Mouse (Mus musculus): ENCODE measurements at regions not wholly inside any gene's neighbourhood (a gene's known extent, or its start where the extent isn't known, plus 50 kb on each side); places are given as distances from the start of the nearest gene placed in this dataset.

- no peak for ATAC-seq (ENCODE audit: insufficient number of reproducible peaks, low FRiP score, low TSS enrichment, low read depth)
- Histone ChIP-seq H3K27ac (replicated peaks; ENCODE audit: low read depth, low read length) (no peak overlapping the region), H3K4me2 (ENCODE audit: low read depth, severe bottlenecking) (no peak overlapping the region), H3K9ac (ENCODE audit: low read length) (no peak overlapping the region), H3K27me3 (ENCODE audit: control insufficient read depth, insufficient read depth, low read length) (no peaks in the 10 kb centered on the region), H3K36me3 (ENCODE audit: control insufficient read depth, insufficient read depth, low read length) (no peaks in the 10 kb centered on the region), H3K4me3 (ENCODE audit: low read depth, low read length) (no peak overlapping the region), H3K9me3 (ENCODE audit: control insufficient read depth, low read length) (no peaks in the 10 kb centered on the region), H3K4me1 (ENCODE audit: control insufficient read depth, insufficient read depth, low read length) (no peaks in the 10 kb centered on the region)
- 81% methylated on average over 2 of the region's 2 CpGs for WGBS
- no peak for DNase-seq (ENCODE audit: low spot score)
Observed at GRCm38 (mm10) chr17:7548456-7548855, 163.2 kb upstream of the Unc93a2 start.

GRCm38 (mm10) chr17:7538402-7539087 is 153.3 kb upstream of the Unc93a2 start:
- Histone ChIP-seq H3K9me3 (ENCODE audit: control insufficient read depth, low read length) (no peaks in the 10 kb centered on the region; the same call in 1 of the 2 replicates), H3K27me3 (ENCODE audit: control insufficient read depth, insufficient read depth, low read length) (no peaks in the 10 kb centered on the region), H3K27ac (replicated peaks; ENCODE audit: low read depth, low read length) (no peak overlapping the region), H3K9ac (ENCODE audit: low read length) (no peak overlapping the region), H3K36me3 (ENCODE audit: control insufficient read depth, insufficient read depth, low read length) (no peaks in the 10 kb centered on the region), H3K4me1 (ENCODE audit: control insufficient read depth, insufficient read depth, low read length) (0 out of 2 replicates have a peak, but pooled peaks cover 4% of the 10 kb centered on the region), H3K4me2 (ENCODE audit: low read depth, severe bottlenecking) (no peak overlapping the region), H3K4me3 (ENCODE audit: low read depth, low read length) (no peak overlapping the region)
- ATAC-seq (ENCODE audit: insufficient number of reproducible peaks, low FRiP score, low TSS enrichment, low read depth): no peak
- DNase-seq (ENCODE audit: low spot score): no peak
- 66% methylated on average over 4 of the region's 4 CpGs for WGBS

GRCm38 (mm10) chr17:7537618-7538266 is 152.5 kb upstream of the Unc93a2 start:
- Histone ChIP-seq H3K4me2 (ENCODE audit: low read depth, severe bottlenecking) (no peak overlapping the region), H3K4me3 (ENCODE audit: low read depth, low read length) (no peak overlapping the region), H3K27ac (replicated peaks; ENCODE audit: low read depth, low read length) (no peak overlapping the region), H3K36me3 (ENCODE audit: control insufficient read depth, insufficient read depth, low read length) (no peaks in the 10 kb centered on the region), H3K4me1 (ENCODE audit: control insufficient read depth, insufficient read depth, low read length) (0 out of 2 replicates have a peak, but pooled peaks cover 4% of the 10 kb centered on the region), H3K9me3 (ENCODE audit: control insufficient read depth, low read length) (no peaks in the 10 kb centered on the region; the same call in 1 of the 2 replicates), H3K27me3 (ENCODE audit: control insufficient read depth, insufficient read depth, low read length) (no peaks in the 10 kb centered on the region), H3K9ac (ENCODE audit: low read length) (no peak overlapping the region)
- DNase-seq (ENCODE audit: low spot score) (peak; percentile 31), ATAC-seq (ENCODE audit: insufficient number of reproducible peaks, low FRiP score, low TSS enrichment, low read depth) (no peak)
- WGBS: 60% methylated on average over 7 of the region's 7 CpGs

GRCm38 (mm10) chr17:7537210-7537609 is 151.9 kb upstream of the Unc93a2 start:
- no peak overlapping the region for H3K27ac ChIP-seq (replicated peaks; ENCODE audit: low read depth, low read length)
- WGBS: 86% methylated on average over 5 of the region's 5 CpGs

GRCm38 (mm10) chr17:7534386-7535059 is 149.3 kb upstream of the Unc93a2 start:
- Histone ChIP-seq H3K4me3 (ENCODE audit: low read depth, low read length) (no peak overlapping the region), H3K9me3 (ENCODE audit: control insufficient read depth, low read length) (no peaks in the 10 kb centered on the region), H3K4me1 (ENCODE audit: control insufficient read depth, insufficient read depth, low read length) (0 out of 2 replicates have a peak, but pooled peaks cover 4% of the 10 kb centered on the region), H3K36me3 (ENCODE audit: control insufficient read depth, insufficient read depth, low read length) (no peaks in the 10 kb centered on the region), H3K4me2 (ENCODE audit: low read depth, severe bottlenecking) (no peak overlapping the region), H3K9ac (ENCODE audit: low read length) (no peak overlapping the region), H3K27me3 (ENCODE audit: control insufficient read depth, insufficient read depth, low read length) (no peaks in the 10 kb centered on the region), H3K27ac (replicated peaks; ENCODE audit: low read depth, low read length) (no peak overlapping the region)
- ATAC-seq (ENCODE audit: insufficient number of reproducible peaks, low FRiP score, low TSS enrichment, low read depth) (no peak), DNase-seq (ENCODE audit: low spot score) (no peak)
- 85% methylated on average over 6 of the region's 6 CpGs for WGBS

More at GRCm38 (mm10) chr17:7537210-7537609, 151.9 kb upstream of the Unc93a2 start:
- H3K9me3 ChIP-seq (ENCODE audit: control insufficient read depth, low read length): no peaks in the 10 kb centered on the region; the same call in 1 of the 2 replicates
- 0 out of 2 replicates have a peak, but pooled peaks cover 4% of the 10 kb centered on the region for H3K4me1 ChIP-seq (ENCODE audit: control insufficient read depth, insufficient read depth, low read length)
- DNase-seq (ENCODE audit: low spot score) (no peak), ATAC-seq (ENCODE audit: insufficient number of reproducible peaks, low FRiP score, low TSS enrichment, low read depth) (no peak)
- H3K4me3 ChIP-seq (ENCODE audit: low read depth, low read length): no peak overlapping the region
- no peaks in the 10 kb centered on the region for H3K36me3 ChIP-seq (ENCODE audit: control insufficient read depth, insufficient read depth, low read length)
- no peaks in the 10 kb centered on the region for H3K27me3 ChIP-seq (ENCODE audit: control insufficient read depth, insufficient read depth, low read length)
- H3K4me2 ChIP-seq (ENCODE audit: low read depth, severe bottlenecking): no peak overlapping the region
- no peak overlapping the region for H3K9ac ChIP-seq (ENCODE audit: low read length)

GRCm38 (mm10) chr17:7533552-7533951 is 148.3 kb upstream of the Unc93a2 start:
- H3K4me2 ChIP-seq (ENCODE audit: low read depth, severe bottlenecking): no peak overlapping the region
- no peaks in the 10 kb centered on the region for H3K27me3 ChIP-seq (ENCODE audit: control insufficient read depth, insufficient read depth, low read length)
- H3K27ac ChIP-seq (replicated peaks; ENCODE audit: low read depth, low read length): no peak overlapping the region
- WGBS: 66% methylated on average over 2 of the region's 2 CpGs
- H3K4me1 ChIP-seq (ENCODE audit: control insufficient read depth, insufficient read depth, low read length): 0 out of 2 replicates have a peak, but pooled peaks cover 4% of the 10 kb centered on the region
- H3K4me3 ChIP-seq (ENCODE audit: low read depth, low read length): no peak overlapping the region
- no peak for DNase-seq (ENCODE audit: low spot score)
- H3K36me3 ChIP-seq (ENCODE audit: control insufficient read depth, insufficient read depth, low read length): no peaks in the 10 kb centered on the region
- no peaks in the 10 kb centered on the region for H3K9me3 ChIP-seq (ENCODE audit: control insufficient read depth, low read length)
- H3K9ac ChIP-seq (ENCODE audit: low read length): no peak overlapping the region
- ATAC-seq (ENCODE audit: insufficient number of reproducible peaks, low FRiP score, low TSS enrichment, low read depth): no peak

GRCm38 (mm10) chr17:7532618-7533017 is 147.4 kb upstream of the Unc93a2 start:
- Histone ChIP-seq H3K27ac (replicated peaks; ENCODE audit: low read depth, low read length) (no peak overlapping the region), H3K9ac (ENCODE audit: low read length) (no peak overlapping the region), H3K4me2 (ENCODE audit: low read depth, severe bottlenecking) (no peak overlapping the region), H3K4me3 (ENCODE audit: low read depth, low read length) (no peak overlapping the region), H3K27me3 (ENCODE audit: control insufficient read depth, insufficient read depth, low read length) (no peaks in the 10 kb centered on the region), H3K36me3 (ENCODE audit: control insufficient read depth, insufficient read depth, low read length) (no peaks in the 10 kb centered on the region), H3K9me3 (ENCODE audit: control insufficient read depth, low read length) (no peaks in the 10 kb centered on the region), H3K4me1 (ENCODE audit: control insufficient read depth, insufficient read depth, low read length) (0 out of 2 replicates have a peak, but pooled peaks cover 2% of the 10 kb centered on the region)
- ATAC-seq (ENCODE audit: insufficient number of reproducible peaks, low FRiP score, low TSS enrichment, low read depth) (no peak), DNase-seq (ENCODE audit: low spot score) (no peak)
- 88% methylated on average over 3 of the region's 3 CpGs for WGBS

- H3K9me3 ChIP-seq (ENCODE audit: control insufficient read depth, low read length): no peaks in the 10 kb centered on the region
- ATAC-seq (ENCODE audit: insufficient number of reproducible peaks, low FRiP score, low TSS enrichment, low read depth) (no peak), DNase-seq (ENCODE audit: low spot score) (no peak)
- H3K4me2 ChIP-seq (ENCODE audit: low read depth, severe bottlenecking): no peak overlapping the region
- H3K27me3 ChIP-seq (ENCODE audit: control insufficient read depth, insufficient read depth, low read length): no peaks in the 10 kb centered on the region
- WGBS: 76% methylated on average over 5 of the region's 5 CpGs
- H3K9ac ChIP-seq (ENCODE audit: low read length): no peak overlapping the region
- H3K4me1 ChIP-seq (ENCODE audit: control insufficient read depth, insufficient read depth, low read length): no peaks in the 10 kb centered on the region
- no peaks in the 10 kb centered on the region for H3K36me3 ChIP-seq (ENCODE audit: control insufficient read depth, insufficient read depth, low read length)
- H3K4me3 ChIP-seq (ENCODE audit: low read depth, low read length): no peak overlapping the region
- no peak overlapping the region for H3K27ac ChIP-seq (replicated peaks; ENCODE audit: low read depth, low read length)
Observed at GRCm38 (mm10) chr17:7529304-7529703, 144.0 kb upstream of the Unc93a2 start.
